ENCODE assay signal across 8 mouse cellular contexts in genomic region chr5:147956821-147957564, GRCm38 (mm10). TPM values are rescaled to one million over a fixed set of nuclear protein-coding genes. Genes with fewer than 3 reads are reported as not detected.
DNase-seq lines count a peak whose midpoint lies in the region; ATAC-seq and TF ChIP-seq lines count a peak whose summit lies in the region.

Gene Mtus2, plus strand, starts transcription at chr5:147957320.

- no peaks in the 10 kb centered on the region for H3K9me3 ChIP-seq in embryonic facial prominence, embryonic 14.5 days (ENCODE audit: control insufficient read depth, low read length)
- H3K9me3 ChIP-seq in midbrain, embryonic 10.5 days (replicated peaks), result no peaks in the 10 kb centered on the region

- WGBS in embryonic facial prominence, embryonic 14.5 days, result under 1% methylated on average over 24 of the region's 55 CpGs
- under 1% methylated on average over 55 of the region's 55 CpGs for WGBS in midbrain, embryonic 10.5 days

- ATAC-seq in embryonic facial prominence, embryonic 14.5 days (ENCODE audit: low read depth), result peak; percentile 95

- no peaks in the 10 kb centered on the region for H3K36me3 ChIP-seq in embryonic facial prominence, embryonic 14.5 days (ENCODE audit: control insufficient read depth, insufficient read depth, low read length)
- no peaks in the 10 kb centered on the region for H3K36me3 ChIP-seq in midbrain, embryonic 10.5 days

- H3K4me2 ChIP-seq in embryonic facial prominence, embryonic 14.5 days (ENCODE audit: low read depth, low read length), result peak within 1 kb of the TSS; percentile 98

- TF ChIP-seq POLR2A in brain, embryonic 14.5 days (IDR thresholded peaks at IDR 0.05; ENCODE audit: borderline replicate concordance, extremely low read depth, insufficient read depth, insufficient read length, poor library complexity, severe bottlenecking), result peak; percentile 43; the same call in 1 of the 2 replicates

- peak within 1 kb of the TSS; percentile 54 for H3K4me3 ChIP-seq in embryonic facial prominence, embryonic 14.5 days (ENCODE audit: low read depth, low read length)
- peak within 1 kb of the TSS; percentile 76 for H3K4me3 ChIP-seq in midbrain, embryonic 10.5 days

- peak; percentile 89 for DNase-seq in brain, embryonic 14.5 days (ENCODE audit: low read depth)
- peak; percentile 73 for DNase-seq in embryonic facial prominence, embryonic 14.5 days (ENCODE audit: low spot score)
- peak; percentile 68 to 86 for DNase-seq in heart, adult 18-20 months
- peak; percentile 77 for DNase-seq in kidney, adult 18-20 months
- DNase-seq in left cerebral cortex, postnatal 4 days, result peak; percentile 94
- DNase-seq in midbrain, embryonic 10.5 days (ENCODE audit: low spot score), result peak; percentile 90
- peak; percentile 7 for DNase-seq in skeletal muscle tissue, adult 2 months (ENCODE audit: low read depth, low spot score)
- peak; percentile 69 for DNase-seq in yolk sac, embryonic 10.5 days (ENCODE audit: low spot score)

- peaks cover 7% of the 10 kb centered on the region; the same call in 1 of the 2 replicates for H3K4me1 ChIP-seq in embryonic facial prominence, embryonic 14.5 days (ENCODE audit: control insufficient read depth, insufficient read depth, low read length)
- H3K4me1 ChIP-seq in midbrain, embryonic 10.5 days, result peaks cover 24% of the 10 kb centered on the region

- intact Hi-C loops in left cerebral cortex, postnatal 4 days (cut with DNase I), result loop anchor here (2.0 kb wide), 1 partner anchor 282 kb away; no protein-coding TSS in a partner anchor

- peaks cover 39% of the 10 kb centered on the region for H3K27me3 ChIP-seq in embryonic facial prominence, embryonic 14.5 days (replicated peaks; ENCODE audit: control insufficient read depth, insufficient read depth, low read length)
- peaks cover 44% of the 10 kb centered on the region for H3K27me3 ChIP-seq in midbrain, embryonic 10.5 days (ENCODE audit: low read depth, poor library complexity, severe bottlenecking)

- H3K9ac ChIP-seq in embryonic facial prominence, embryonic 14.5 days (ENCODE audit: low read depth, low read length), result peak within 1 kb of the TSS; percentile 45; the same call in 1 of the 2 replicates

- no peak within 1 kb of the TSS for H3K27ac ChIP-seq in embryonic facial prominence, embryonic 14.5 days (replicated peaks; ENCODE audit: low read depth, low read length)
- H3K27ac ChIP-seq in midbrain, embryonic 10.5 days (replicated peaks), result peak within 1 kb of the TSS; percentile 74

- TF ChIP-seq CTCF in brain, embryonic 14.5 days (IDR thresholded peaks at IDR 0.05; ENCODE audit: borderline replicate concordance, extremely low read depth, insufficient read depth, insufficient read length), result peak; percentile 88

RNA-seq across cellular contexts. Expression of gene Mtus2, which starts in this region (rescaled TPM):
- polyA plus RNA-seq in brain, embryonic 14.5 days (2012; rRNA removed), result 13.2 and 28.8 TPM in 2 replicates
- 6.2 and 7.4 TPM in 2 replicates for polyA plus RNA-seq in embryonic facial prominence, embryonic 14.5 days (2014; fragmentation: Nextera tagmentation; extraction: Ambion mirVana)
- total RNA-seq in heart, adult 18-20 months (2021), result 10 to 100 TPM; 82.2 to 93.8 TPM
- total RNA-seq in left cerebral cortex, postnatal 4 days (2021), result 10 to 100 TPM; 54.7 to 57.7 TPM
- polyA plus RNA-seq in midbrain, embryonic 10.5 days (2016; fragmentation: Nextera tagmentation; extraction: Ambion mirVana), result 5.1 and 9.6 TPM in 2 replicates

Comparison
In these comparisons a context has a peak if more than half of its experiments do, and no peak if none do; other contexts are left out.
1. DNase-seq: peak in every context shown above with its lines; median percentile 94 in left cerebral cortex, postnatal 4 days; 90 in midbrain, embryonic 10.5 days; 89 in brain, embryonic 14.5 days; 77 in heart, adult 18-20 months; 77 in kidney, adult 18-20 months; 73 in embryonic facial prominence, embryonic 14.5 days; 69 in yolk sac, embryonic 10.5 days; 7 in skeletal muscle tissue, adult 2 months.